Mouse (Mus musculus) midbrain, embryonic 14.5 days (tissue): Measurements from ENCODE around the gene Spint4. TPM values are rescaled to one million over a fixed set of nuclear protein-coding genes. Genes with fewer than 3 reads are reported as not detected.
"Not testable (repeated sequence)": the region's sequence is repeated elsewhere in the genome, so short reads cannot be mapped to it uniquely, and the experiment has no call there.

ENCODE experiments used
- ATAC-seq: fragments of 200-750 bp; cut with Nextera tagmentation; 2 replicates; pipeline ENCODE4 v1.8.0; 2017; ENCODE audit warnings: moderate number of reproducible peaks, moderate library complexity; ENCODE audit not compliant: low FRiP score, low TSS enrichment
- DNase-seq: peaks from one replicate; pipeline ENCODE4 v3.0.0-alpha.2; 2015
- H3K27ac ChIP-seq: fragments of 300-500 bp; sonication (generic); replicated peaks from 2 replicates; pipeline ENCODE4 v1.5.1; 2014; ENCODE audit warnings: mild to moderate bottlenecking, low read depth, low read length, moderate library complexity
- H3K27me3 ChIP-seq: fragments of 300-500 bp; sonication (generic); 2 replicates; pipeline ENCODE4 v1.6.1; 2014; ENCODE audit warnings: low read length, control low read depth, mixed read lengths; ENCODE audit not compliant: control insufficient read depth, insufficient read depth
- H3K36me3 ChIP-seq: fragments of 300-500 bp; sonication (generic); 2 replicates; pipeline ENCODE4 v1.6.1; 2014; ENCODE audit warnings: low read length, control low read depth; ENCODE audit not compliant: control insufficient read depth, insufficient read depth
- H3K4me1 ChIP-seq: fragments of 300-500 bp; sonication (generic); 2 replicates; pipeline ENCODE4 v1.6.1; 2014; ENCODE audit warnings: mild to moderate bottlenecking, antibody characterized with exemption, low read length, control low read depth; ENCODE audit not compliant: control insufficient read depth, insufficient read depth
- H3K4me2 ChIP-seq: fragments of 300-500 bp; sonication (generic); 2 replicates; pipeline ENCODE4 v1.6.1; 2014; ENCODE audit warnings: mild to moderate bottlenecking, low read length, moderate library complexity
- H3K4me3 ChIP-seq: fragments of 300-500 bp; sonication (generic); replicated peaks from 2 replicates; pipeline ENCODE4 v1.5.1; 2014; ENCODE audit warnings: low read depth, low read length
- H3K9ac ChIP-seq: fragments of 300-500 bp; sonication (generic); replicated peaks from 2 replicates; pipeline ENCODE4 v1.6.1; 2014; ENCODE audit warnings: mild to moderate bottlenecking, low read length, moderate library complexity
- H3K9me3 ChIP-seq: fragments of 300-500 bp; sonication (generic); 2 replicates; pipeline ENCODE4 v1.6.1; 2016; ENCODE audit warnings: low read length, control low read depth, mixed read lengths; ENCODE audit not compliant: control insufficient read depth
- WGBS: fragments of 180-500 bp; shearing (Covaris S2); extraction: QIAGEN DNeasy Blood & Tissue Kit; methylation state at CpG from one replicate; pipeline ENCODE4 v1.1.7; 2014; 5-methylcytosine and 5-hydroxymethylcytosine counted together
- polyA plus RNA-seq: library from polyadenylated mRNA; unstranded; fragments of >200 nt; fragmentation: Nextera tagmentation; extraction: Ambion mirVana; gene quantifications from 2 replicates; pipeline ENCODE4 v1.2.1, GENCODE M21; 2014

The Spint4 gene
- polyA plus RNA-seq, 1 experiment from 2014 or later = not detected

DNA sequence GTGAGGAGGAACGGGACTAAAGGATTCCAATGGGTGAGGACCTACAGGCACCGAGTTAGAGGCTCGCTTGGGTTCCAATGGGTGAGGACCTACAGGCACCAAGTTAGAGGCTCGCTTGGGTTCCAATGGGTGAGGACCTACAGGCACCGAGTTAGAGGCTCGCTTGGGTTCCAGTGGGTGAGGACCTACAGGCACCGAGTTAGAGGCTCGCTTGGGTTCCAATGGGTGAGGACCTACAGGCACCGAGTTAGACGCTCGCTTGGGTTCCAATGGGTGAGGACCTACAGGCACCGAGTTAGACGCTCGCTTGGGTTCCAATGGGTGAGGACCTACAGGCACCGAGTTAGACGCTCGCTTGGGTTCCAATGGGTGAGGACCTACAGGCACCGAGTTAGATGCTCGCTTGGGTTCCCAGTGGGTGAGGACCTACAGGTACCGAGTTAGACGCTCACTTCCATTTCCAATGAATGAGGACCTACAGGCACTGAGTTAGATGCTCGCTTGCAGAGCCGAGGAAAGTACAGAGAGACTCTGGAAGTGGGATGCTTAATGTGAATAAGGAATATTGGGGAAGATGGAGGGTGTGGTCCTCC lies 18.0 kb downstream of the Spint4 start:
- H3K36me3 ChIP-seq, H3K27me3 ChIP-seq, H3K9ac ChIP-seq, ATAC-seq, H3K9me3 ChIP-seq, H3K4me2 ChIP-seq, H3K4me1 ChIP-seq, H3K4me3 ChIP-seq, H3K27ac ChIP-seq, DNase-seq: not testable (repeated sequence)
- 91% methylated on average over 20 of the region's 23 CpGs for WGBS

GRCm38 (mm10) chr2:164723276-164723675 lies 25.0 kb downstream of the Spint4 start:
- WGBS = 56% methylated on average over 4 of the region's 4 CpGs
- Histone ChIP-seq H3K27me3 (no peaks in the 10 kb centered on the region), H3K4me3 (no peak overlapping the region), H3K9ac (no peak overlapping the region), H3K4me1 (no peaks in the 10 kb centered on the region), H3K9me3 (no peaks in the 10 kb centered on the region), H3K4me2 (no peak overlapping the region), H3K36me3 (no peaks in the 10 kb centered on the region), H3K27ac (no peak overlapping the region)
- ATAC-seq = no peak
- no peak for DNase-seq

- Histone ChIP-seq H3K27ac (no peak overlapping the region), H3K36me3 (no peaks in the 10 kb centered on the region), H3K9me3 (no peaks in the 10 kb centered on the region), H3K9ac (no peak overlapping the region), H3K27me3 (no peaks in the 10 kb centered on the region), H3K4me3 (no peak overlapping the region), H3K4me2 (no peak overlapping the region), H3K4me1 (no peaks in the 10 kb centered on the region)
- no peak for ATAC-seq
- DNase-seq = peak; percentile 89
- 26% methylated on average over 6 of the region's 6 CpGs for WGBS
These were observed 27.8 kb downstream of the Spint4 start for GRCm38 (mm10) chr2:164725895-164726619.

DNA sequence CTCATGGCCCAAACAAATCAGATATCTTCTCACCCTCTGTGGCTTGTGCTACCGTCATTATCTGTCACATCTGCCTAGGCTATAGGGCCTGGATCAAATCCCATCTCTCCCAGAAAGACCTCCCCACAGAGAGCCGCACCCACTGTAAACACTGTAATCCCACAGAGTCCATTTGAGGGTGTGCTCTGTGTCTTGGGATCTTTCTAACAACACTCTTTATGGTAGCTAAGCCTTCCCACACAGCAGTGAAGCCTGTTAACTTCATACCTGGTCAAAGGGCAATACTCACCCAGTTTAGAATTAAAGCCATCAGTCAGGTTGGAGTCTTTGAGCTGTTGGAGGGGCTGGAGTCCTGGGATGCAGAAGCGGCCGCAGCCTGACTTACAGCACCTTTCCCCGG lies 33.4 kb downstream of the Spint4 start:
- Histone ChIP-seq H3K4me1 (no peaks in the 10 kb centered on the region), H3K27me3 (no peaks in the 10 kb centered on the region), H3K4me2 (no peak overlapping the region), H3K9ac (no peak overlapping the region), H3K27ac (no peak overlapping the region), H3K36me3 (no peaks in the 10 kb centered on the region), H3K9me3 (no peaks in the 10 kb centered on the region), H3K4me3 (no peak overlapping the region)
- DNase-seq (no peak), ATAC-seq (no peak)
- WGBS = 87% methylated on average over 5 of the region's 5 CpGs

DNA sequence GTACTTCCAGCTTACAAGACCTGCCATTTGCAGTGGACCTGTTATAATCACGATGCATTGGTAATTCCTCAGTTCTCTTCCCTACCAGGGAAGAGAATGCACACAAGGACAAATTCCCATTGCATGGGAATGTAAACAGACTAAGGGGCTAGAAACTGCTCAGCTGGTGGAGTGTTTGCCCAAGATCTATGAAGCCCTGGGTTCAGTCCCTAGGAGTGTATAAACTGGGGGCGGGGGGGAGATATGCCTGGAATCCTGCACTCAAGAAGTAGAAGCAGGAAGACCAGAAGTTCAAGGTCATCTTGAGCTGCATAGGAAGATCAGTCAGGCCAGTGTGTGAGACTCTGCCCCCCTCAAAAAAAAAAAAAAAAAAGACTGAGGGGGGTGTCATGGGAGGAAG lies 35.0 kb downstream of the Spint4 start:
- H3K27ac ChIP-seq = no peak overlapping the region
- no peaks in the 10 kb centered on the region for H3K9me3 ChIP-seq
- no peaks in the 10 kb centered on the region for H3K36me3 ChIP-seq
- DNase-seq (no peak), ATAC-seq (no peak)
- no peaks in the 10 kb centered on the region for H3K27me3 ChIP-seq
- no peak overlapping the region for H3K4me2 ChIP-seq
- no peak overlapping the region for H3K4me3 ChIP-seq
- no peak overlapping the region for H3K9ac ChIP-seq
- 87% methylated on average over 2 of the region's 2 CpGs for WGBS
- no peaks in the 10 kb centered on the region for H3K4me1 ChIP-seq

DNA sequence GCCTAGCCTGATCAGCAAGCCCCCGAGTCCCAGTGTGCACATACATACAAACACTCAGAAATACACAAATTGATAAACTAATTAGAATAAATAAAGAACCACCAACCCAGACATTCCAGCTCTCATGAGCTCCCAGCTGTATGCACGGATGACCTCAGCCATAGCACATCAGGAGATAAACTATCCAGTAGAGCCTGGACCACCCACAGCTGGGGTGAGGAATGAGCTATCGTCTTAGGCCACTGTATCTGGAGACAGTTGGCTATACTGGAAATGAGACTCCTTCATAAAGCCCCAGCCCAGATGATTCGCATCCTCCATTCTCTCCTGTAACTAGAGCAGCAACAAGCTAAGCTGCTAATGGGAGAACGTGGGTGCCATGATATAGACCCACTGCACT lies 36.5 kb downstream of the Spint4 start:
- Histone ChIP-seq H3K9me3 (no peaks in the 10 kb centered on the region), H3K4me1 (no peaks in the 10 kb centered on the region), H3K4me3 (no peak overlapping the region), H3K4me2 (no peak overlapping the region), H3K27ac (no peak overlapping the region), H3K27me3 (no peaks in the 10 kb centered on the region), H3K9ac (no peak overlapping the region), H3K36me3 (no peaks in the 10 kb centered on the region)
- ATAC-seq (no peak), DNase-seq (no peak)
- WGBS = 90% methylated on average over 5 of the region's 5 CpGs

GRCm38 (mm10) chr2:164735446-164735845 lies 37.1 kb downstream of the Spint4 start:
- H3K27me3 ChIP-seq = no peaks in the 10 kb centered on the region
- H3K27ac ChIP-seq = no peak overlapping the region
- H3K9me3 ChIP-seq = no peaks in the 10 kb centered on the region
- no peak overlapping the region for H3K9ac ChIP-seq
- H3K36me3 ChIP-seq = no peaks in the 10 kb centered on the region
- no peak overlapping the region for H3K4me2 ChIP-seq
- H3K4me1 ChIP-seq = no peaks in the 10 kb centered on the region
- DNase-seq = no peak
- WGBS = 90% methylated on average over 5 of the region's 5 CpGs
- ATAC-seq = no peak
- H3K4me3 ChIP-seq = no peak overlapping the region

GRCm38 (mm10) chr2:164737377-164738090 lies 39.2 kb downstream of the Spint4 start:
- ATAC-seq (no peak), DNase-seq (no peak)
- Histone ChIP-seq H3K27me3 (no peaks in the 10 kb centered on the region), H3K9ac (no peak overlapping the region), H3K4me1 (no peaks in the 10 kb centered on the region), H3K9me3 (no peaks in the 10 kb centered on the region), H3K4me2 (no peak overlapping the region), H3K27ac (no peak overlapping the region), H3K36me3 (no peaks in the 10 kb centered on the region), H3K4me3 (no peak overlapping the region)
- 72% methylated on average over 3 of the region's 3 CpGs for WGBS

GRCm38 (mm10) chr2:164739876-164740275 lies 41.6 kb downstream of the Spint4 start:
- no peaks in the 10 kb centered on the region for H3K4me1 ChIP-seq
- no peaks in the 10 kb centered on the region for H3K36me3 ChIP-seq
- H3K27me3 ChIP-seq = no peaks in the 10 kb centered on the region
- H3K27ac ChIP-seq = no peak overlapping the region
- no peak overlapping the region for H3K4me2 ChIP-seq
- H3K9ac ChIP-seq = no peak overlapping the region
- H3K9me3 ChIP-seq = no peaks in the 10 kb centered on the region
- ATAC-seq (no peak), DNase-seq (no peak)
- H3K4me3 ChIP-seq = no peak overlapping the region
- WGBS = 59% methylated on average over 7 of the region's 7 CpGs
